Mouse (Mus musculus) erythroblast, embryonic 14.5 days (primary cell): ENCODE results near the gene Rab31.

Experiments
- GATA1 ChIP-seq: IDR thresholded peaks from 2 replicates; pipeline ENCODE4 v1.6.1; 2012; ENCODE audit warnings: low read length, inconsistent platforms, mixed read lengths
- TAL1 ChIP-seq: IDR thresholded peaks from 3 replicates; pipeline ENCODE4 v1.6.1; 2012; ENCODE audit warnings: low read length, inconsistent platforms, mixed read lengths

DNA sequence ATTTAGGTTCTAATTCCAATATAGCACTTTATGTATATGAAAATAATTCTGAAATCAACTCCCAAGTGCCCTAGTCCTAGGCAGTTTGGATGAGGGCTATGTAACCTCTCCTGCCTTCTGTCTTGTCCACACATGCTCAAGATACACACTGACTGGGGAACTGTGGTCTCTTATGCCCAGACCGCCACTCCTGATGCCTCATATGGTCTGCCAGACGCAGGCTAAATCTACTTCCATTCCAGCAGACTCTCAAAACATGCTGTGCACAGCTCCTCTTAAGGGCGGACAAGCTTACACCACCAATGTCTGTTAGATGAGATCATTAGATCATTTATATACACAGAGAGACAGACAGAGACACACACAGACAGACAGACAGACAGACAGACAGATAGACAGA is 89.2 kb downstream of the Rab31 start:
- TF ChIP-seq GATA1 (no peak), TAL1 (no peak)
